Mouse (Mus musculus): ENCODE measurements at regions not wholly inside any gene's neighbourhood (a gene's known extent, or its start where the extent isn't known, plus 50 kb on each side); places are given as distances from the start of the nearest gene placed in this dataset.
A peak's percentile ranks its signal among the peaks of the same experiment; 100 is the strongest.

GRCm38 (mm10) chr9:41326772-41327560 is 165.5 kb upstream of the Ubash3b start:
- DNase-seq (ENCODE audit: low spot score in 2 of 2), result no peak

GRCm38 (mm10) chr9:41321521-41321920 is 160.0 kb upstream of the Ubash3b start:
- no peak for DNase-seq (ENCODE audit: low spot score in 2 of 2)

- DNase-seq (ENCODE audit: low spot score in 2 of 2), result no peak
Observed at GRCm38 (mm10) chr9:41319066-41319465, 157.6 kb upstream of the Ubash3b start.

GRCm38 (mm10) chr9:41306229-41306628 is 144.7 kb upstream of the Ubash3b start:
- DNase-seq (ENCODE audit: low spot score in 2 of 2), result no peak

GRCm38 (mm10) chr9:41303494-41303828 is 142.0 kb upstream of the Ubash3b start:
- no peak for DNase-seq (ENCODE audit: low spot score in 2 of 2)

- DNase-seq (ENCODE audit: low spot score in 2 of 2), result no peak
Observed at GRCm38 (mm10) chr9:41302809-41303493, 141.5 kb upstream of the Ubash3b start.

- DNase-seq (ENCODE audit: low spot score in 2 of 2), result no peak
Observed at GRCm38 (mm10) chr9:41286145-41286468, 124.6 kb upstream of the Ubash3b start.

GRCm38 (mm10) chr9:41285266-41286144 is 124.0 kb upstream of the Ubash3b start:
- DNase-seq (ENCODE audit: low spot score in 2 of 2), result no peak

GRCm38 (mm10) chr9:41277726-41278125 is 116.2 kb upstream of the Ubash3b start:
- DNase-seq (ENCODE audit: low spot score in 2 of 2), result no peak

GRCm38 (mm10) chr9:41273839-41274271 is 112.4 kb upstream of the Ubash3b start:
- no peak for DNase-seq (ENCODE audit: low spot score in 2 of 2)

- no peak for DNase-seq (ENCODE audit: low spot score in 2 of 2)
Observed at GRCm38 (mm10) chr9:41273171-41273781, 111.8 kb upstream of the Ubash3b start.

- DNase-seq (ENCODE audit: low spot score in 2 of 2), result no peak
Observed at GRCm38 (mm10) chr9:41272596-41272995, 111.1 kb upstream of the Ubash3b start.

- DNase-seq (ENCODE audit: low spot score in 2 of 2), result no peak
Observed at GRCm38 (mm10) chr9:41268112-41268511, 106.6 kb upstream of the Ubash3b start.

GRCm38 (mm10) chr9:41264485-41264884 is 103.0 kb upstream of the Ubash3b start:
- no peak for DNase-seq (ENCODE audit: low spot score in 2 of 2)

- no peak for DNase-seq (ENCODE audit: low spot score in 2 of 2)
Observed at GRCm38 (mm10) chr9:41257244-41257643, 95.7 kb upstream of the Ubash3b start.

GRCm38 (mm10) chr9:41242372-41242771 is 80.9 kb upstream of the Ubash3b start:
- no peak for DNase-seq (ENCODE audit: low spot score in 2 of 2)

- DNase-seq (ENCODE audit: low spot score in 2 of 2), result no peak
Observed at GRCm38 (mm10) chr9:41239097-41239451, 77.6 kb upstream of the Ubash3b start.

- no peak for DNase-seq (ENCODE audit: low spot score in 2 of 2)
Observed at GRCm38 (mm10) chr9:41238395-41239096, 77.0 kb upstream of the Ubash3b start.

- no peak for DNase-seq (ENCODE audit: low spot score in 2 of 2)
Observed at GRCm38 (mm10) chr9:41237265-41237664, 75.8 kb upstream of the Ubash3b start.

GRCm38 (mm10) chr9:41229225-41229582 is 67.7 kb upstream of the Ubash3b start:
- DNase-seq (ENCODE audit: low spot score in 2 of 2), result no peak

- DNase-seq (ENCODE audit: low spot score in 2 of 2), result peak; percentile 80 to 84
Observed at GRCm38 (mm10) chr9:41228425-41229224, 67.1 kb upstream of the Ubash3b start.
